Mouse (Mus musculus) E14TG2a.4 (cell line): ENCODE results near the gene Fem1a.

Experiments used
- CTCF ChIP-seq: conservative IDR thresholded peaks from 2 replicates; pipeline ENCODE4 v1.5.1; 2014; ENCODE audit warnings: low read length
- POU5F1 ChIP-seq: IDR thresholded peaks from 2 replicates; pipeline ENCODE4 v1.6.1; 2014; ENCODE audit warnings: low read length, borderline replicate concordance

DNA sequence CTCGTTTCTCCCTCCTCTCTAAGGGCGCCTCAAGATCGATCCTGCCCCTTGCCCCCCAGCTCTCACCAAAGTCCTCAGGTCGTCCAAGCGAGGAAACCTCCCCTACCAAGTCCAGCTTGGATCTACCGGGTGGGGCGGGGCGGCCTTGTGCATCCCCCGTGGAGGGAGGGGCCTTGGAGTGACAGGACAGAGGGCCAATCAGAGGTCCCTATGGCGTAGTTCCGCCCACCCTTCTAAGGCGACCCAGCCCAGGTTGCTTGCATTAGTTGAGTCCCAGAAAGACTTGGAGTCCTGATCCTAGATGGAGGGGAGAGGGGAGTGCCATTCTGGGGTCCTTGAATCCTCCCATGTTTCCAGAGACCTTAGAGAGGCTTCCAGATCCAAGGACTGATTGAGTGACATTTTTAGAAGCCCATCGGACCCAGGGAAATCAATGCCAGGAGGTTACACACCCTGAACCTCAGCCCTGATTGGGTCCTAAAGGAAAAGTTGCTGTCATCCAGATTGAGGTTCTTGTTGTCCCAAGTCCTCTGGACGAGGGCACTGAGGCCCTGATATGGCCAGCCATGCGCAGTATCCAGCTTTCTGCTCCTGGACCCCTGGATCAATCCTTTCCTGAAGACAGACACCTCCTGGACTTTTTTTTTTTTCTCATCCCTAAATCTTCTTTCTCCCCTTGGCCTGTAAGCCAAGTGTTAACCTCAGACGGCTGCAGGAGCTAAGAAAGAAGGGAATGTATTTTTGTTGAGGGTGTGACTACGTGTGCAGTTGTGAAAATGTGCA, 34.0 kb downstream of the Fem1a start:
- no peak for TF ChIP-seq CTCF
- TF ChIP-seq POU5F1: no peak
